Mouse (Mus musculus): ENCODE results near the gene Ankrd55.

DNA sequence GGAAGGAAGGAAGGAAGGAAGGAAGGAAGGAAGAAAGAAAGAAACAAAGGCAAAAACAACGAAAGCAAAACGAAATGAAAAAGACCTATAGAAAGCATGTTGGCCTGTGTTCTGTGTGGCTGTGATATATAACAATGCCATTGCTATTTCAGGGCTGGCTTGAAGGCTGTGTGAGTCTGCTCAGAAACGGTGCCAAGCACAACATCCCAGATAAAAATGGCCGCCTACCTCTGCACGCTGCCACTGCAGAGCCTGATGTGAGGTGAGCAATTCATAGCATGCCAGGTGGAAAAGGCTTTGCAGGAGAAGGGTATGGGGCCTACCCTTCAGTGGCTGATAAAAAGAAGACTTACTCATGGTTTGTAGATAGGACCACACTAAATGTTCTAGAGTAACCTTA lies 38.7 kb downstream of the Ankrd55 start:
- TF ChIP-seq CTCF (IDR thresholded peaks at IDR 0.05; ENCODE audit: control insufficient read depth, insufficient read depth, insufficient read length) (no peak), MYOD1 (IDR thresholded peaks at IDR 0.05; ENCODE audit: control insufficient read depth, insufficient read length, low read depth) (no peak), MAX (IDR thresholded peaks at IDR 0.05) (no peak)
